Mouse (Mus musculus): ENCODE data around the gene Nmt2. TPM values are rescaled to one million over a fixed set of nuclear protein-coding genes. Genes with fewer than 3 reads are reported as not detected.

Nmt2 gene
- polyA plus RNA-seq, 1 experiment from 2014 or later = 57.5 TPM

- DNase-seq (ENCODE audit: low spot score) = peak; percentile 98
- H3K4me1 ChIP-seq (replicated peaks) = peaks cover 21% of the 10 kb centered on the region
- H3K4me3 ChIP-seq = peak within 1 kb of the TSS; percentile 74
- peaks cover 22% of the 10 kb centered on the region for H3K36me3 ChIP-seq
- H3K27ac ChIP-seq = peak within 1 kb of the TSS; percentile 91
- H3K27me3 ChIP-seq (ENCODE audit: insufficient read depth, poor library complexity, severe bottlenecking) = peaks cover 14% of the 10 kb centered on the region
- under 1% methylated on average over 45 of the region's 45 CpGs for WGBS
- no peaks in the 10 kb centered on the region for H3K9me3 ChIP-seq
Observed at GRCm38 (mm10) chr2:3332484-3333242, 48.7 kb downstream of the Nmt2 start, which contains the start of gene Rpp38. TSS of gene Rpp38 (minus strand) at chr2:3332643.

- Histone ChIP-seq H3K4me3 (no peak overlapping the region), H3K27ac (no peak overlapping the region), H3K4me1 (replicated peaks) (peaks cover 21% of the 10 kb centered on the region), H3K36me3 (peaks cover 11% of the 10 kb centered on the region), H3K27me3 (ENCODE audit: insufficient read depth, poor library complexity, severe bottlenecking) (peaks cover 14% of the 10 kb centered on the region), H3K9me3 (no peaks in the 10 kb centered on the region)
- WGBS = 90% methylated on average over 12 of the region's 12 CpGs
- no peak for DNase-seq (ENCODE audit: low spot score)
Observed at GRCm38 (mm10) chr2:3333761-3334160, 49.7 kb downstream of the Nmt2 start.

GRCm38 (mm10) chr2:3335611-3336301, 51.7 kb downstream of the Nmt2 start, which contains the start of gene Acbd7:
TSS of gene Acbd7 (plus strand) at chr2:3336168.
- H3K9me3 ChIP-seq = no peaks in the 10 kb centered on the region
- no peaks in the 10 kb centered on the region for H3K36me3 ChIP-seq
- peak; percentile 52 for DNase-seq (ENCODE audit: low spot score)
- no peak within 1 kb of the TSS for H3K27ac ChIP-seq
- H3K4me3 ChIP-seq = peak within 1 kb of the TSS; percentile 48
- 9% methylated on average over 20 of the region's 20 CpGs for WGBS
- H3K27me3 ChIP-seq (ENCODE audit: insufficient read depth, poor library complexity, severe bottlenecking) = peaks cover 14% of the 10 kb centered on the region
- H3K4me1 ChIP-seq (replicated peaks) = peaks cover 21% of the 10 kb centered on the region

GRCm38 (mm10) chr2:3348422-3348821, 64.4 kb downstream of the Nmt2 start:
- Histone ChIP-seq H3K4me1 (replicated peaks) (no peaks in the 10 kb centered on the region), H3K27me3 (ENCODE audit: insufficient read depth, poor library complexity, severe bottlenecking) (no peaks in the 10 kb centered on the region), H3K36me3 (no peaks in the 10 kb centered on the region), H3K9me3 (0 out of 2 replicates have a peak, but pooled peaks cover 4% of the 10 kb centered on the region), H3K4me3 (no peak overlapping the region), H3K27ac (no peak overlapping the region)
- WGBS = 81% methylated on average over 4 of the region's 4 CpGs
- no peak for DNase-seq (ENCODE audit: low spot score)

- no peak for DNase-seq (ENCODE audit: low spot score)
- Histone ChIP-seq H3K4me1 (replicated peaks) (no peaks in the 10 kb centered on the region), H3K27me3 (ENCODE audit: insufficient read depth, poor library complexity, severe bottlenecking) (no peaks in the 10 kb centered on the region), H3K27ac (no peak overlapping the region), H3K9me3 (0 out of 2 replicates have a peak, but pooled peaks cover 4% of the 10 kb centered on the region), H3K4me3 (no peak overlapping the region), H3K36me3 (no peaks in the 10 kb centered on the region)
- 26% methylated on average over 3 of the region's 3 CpGs for WGBS
Observed at GRCm38 (mm10) chr2:3348919-3349318, 64.9 kb downstream of the Nmt2 start.

GRCm38 (mm10) chr2:3353160-3353559, 69.1 kb downstream of the Nmt2 start:
- Histone ChIP-seq H3K36me3 (no peaks in the 10 kb centered on the region), H3K4me3 (no peak overlapping the region), H3K27ac (no peak overlapping the region), H3K4me1 (replicated peaks) (no peaks in the 10 kb centered on the region), H3K27me3 (ENCODE audit: insufficient read depth, poor library complexity, severe bottlenecking) (no peaks in the 10 kb centered on the region), H3K9me3 (0 out of 2 replicates have a peak, but pooled peaks cover 4% of the 10 kb centered on the region)
- DNase-seq (ENCODE audit: low spot score) = no peak

GRCm38 (mm10) chr2:3355793-3356192, 71.8 kb downstream of the Nmt2 start:
- no peak for DNase-seq (ENCODE audit: low spot score)
- Histone ChIP-seq H3K4me1 (replicated peaks) (no peaks in the 10 kb centered on the region), H3K4me3 (no peak overlapping the region), H3K27me3 (ENCODE audit: insufficient read depth, poor library complexity, severe bottlenecking) (no peaks in the 10 kb centered on the region), H3K36me3 (no peaks in the 10 kb centered on the region), H3K27ac (no peak overlapping the region), H3K9me3 (0 out of 2 replicates have a peak, but pooled peaks cover 4% of the 10 kb centered on the region)
- 91% methylated on average over 8 of the region's 8 CpGs for WGBS

GRCm38 (mm10) chr2:3356311-3356710, 72.3 kb downstream of the Nmt2 start:
- Histone ChIP-seq H3K36me3 (no peaks in the 10 kb centered on the region), H3K27ac (no peak overlapping the region), H3K9me3 (0 out of 2 replicates have a peak, but pooled peaks cover 4% of the 10 kb centered on the region), H3K4me3 (no peak overlapping the region), H3K27me3 (ENCODE audit: insufficient read depth, poor library complexity, severe bottlenecking) (no peaks in the 10 kb centered on the region), H3K4me1 (replicated peaks) (no peaks in the 10 kb centered on the region)
- WGBS = 85% methylated on average over 3 of the region's 3 CpGs
- DNase-seq (ENCODE audit: low spot score) = no peak

- Histone ChIP-seq H3K4me1 (replicated peaks) (no peaks in the 10 kb centered on the region), H3K36me3 (no peaks in the 10 kb centered on the region), H3K9me3 (no peaks in the 10 kb centered on the region), H3K27me3 (ENCODE audit: insufficient read depth, poor library complexity, severe bottlenecking) (no peaks in the 10 kb centered on the region), H3K27ac (no peak overlapping the region), H3K4me3 (no peak overlapping the region)
- no peak for DNase-seq (ENCODE audit: low spot score)
- WGBS = 87% methylated on average over 3 of the region's 3 CpGs
Observed at GRCm38 (mm10) chr2:3357887-3358286, 73.9 kb downstream of the Nmt2 start.

- H3K36me3 ChIP-seq = no peaks in the 10 kb centered on the region
- no peaks in the 10 kb centered on the region for H3K9me3 ChIP-seq
- no peaks in the 10 kb centered on the region for H3K27me3 ChIP-seq (ENCODE audit: insufficient read depth, poor library complexity, severe bottlenecking)
- H3K4me1 ChIP-seq (replicated peaks) = no peaks in the 10 kb centered on the region
- no peak for DNase-seq (ENCODE audit: low spot score)
- 85% methylated on average over 3 of the region's 3 CpGs for WGBS
- no peak overlapping the region for H3K27ac ChIP-seq
- H3K4me3 ChIP-seq = no peak overlapping the region
Observed at GRCm38 (mm10) chr2:3361067-3361466, 77.1 kb downstream of the Nmt2 start.

- no peak for DNase-seq (ENCODE audit: low spot score)
Observed at GRCm38 (mm10) chr2:3365127-3365526, 81.1 kb downstream of the Nmt2 start.

More at GRCm38 (mm10) chr2:3365127-3365526, 81.1 kb downstream of the Nmt2 start:
- 79% methylated on average over 4 of the region's 4 CpGs for WGBS
- no peaks in the 10 kb centered on the region for H3K36me3 ChIP-seq
- H3K9me3 ChIP-seq = no peaks in the 10 kb centered on the region
- H3K27me3 ChIP-seq (ENCODE audit: insufficient read depth, poor library complexity, severe bottlenecking) = no peaks in the 10 kb centered on the region
- no peaks in the 10 kb centered on the region for H3K4me1 ChIP-seq (replicated peaks)
- no peak overlapping the region for H3K4me3 ChIP-seq
- no peak overlapping the region for H3K27ac ChIP-seq
